ENCODE assay signal across 8 mouse cellular contexts in genomic region chr5:91861440-91862187, GRCm38 (mm10).
DNase-seq lines count a peak whose midpoint lies in the region; ATAC-seq and TF ChIP-seq lines count a peak whose summit lies in the region.

No protein-coding gene starts in this region.

- no peak for TF ChIP-seq EP300 in stomach, postnatal 0 days (optimal IDR thresholded peaks at IDR 0.05)

- WGBS in liver, embryonic 11.5 days, result 75% methylated on average over 11 of the region's 11 CpGs
- 69% methylated on average over 11 of the region's 11 CpGs for WGBS in stomach, postnatal 0 days

- no peaks in the 10 kb centered on the region for H3K36me3 ChIP-seq in liver, embryonic 11.5 days (ENCODE audit: control insufficient read depth, insufficient read depth, low read length)
- no peaks in the 10 kb centered on the region for H3K36me3 ChIP-seq in stomach, postnatal 0 days (ENCODE audit: control insufficient read depth, insufficient read depth, low read length)

- TF ChIP-seq CTCF in stomach, postnatal 0 days (IDR thresholded peaks at IDR 0.05; ENCODE audit: low read depth), result peak; percentile 76

- H3K9ac ChIP-seq in liver, embryonic 11.5 days (ENCODE audit: low read depth, low read length), result no peak overlapping the region
- H3K9ac ChIP-seq in stomach, postnatal 0 days (ENCODE audit: low read length), result no peak overlapping the region

- DNase-seq in cerebellum, adult 11 months, result no peak
- DNase-seq in liver, result peak; percentile 9
- no peak for DNase-seq in liver, embryonic 11.5 days (ENCODE audit: low spot score)
- DNase-seq in NIH3T3 (ENCODE audit: low read depth), result peak; percentile 8
- DNase-seq in heart, postnatal 4 days, result peak; percentile 43
- peak; percentile 53 for DNase-seq in stomach, postnatal 0 days (ENCODE audit: low spot score)

- H3K4me3 ChIP-seq in liver, embryonic 11.5 days (ENCODE audit: low read depth, low read length), result no peak overlapping the region
- no peak overlapping the region for H3K4me3 ChIP-seq in stomach, postnatal 0 days (ENCODE audit: low read depth, low read length)

- no peaks in the 10 kb centered on the region for H3K9me3 ChIP-seq in liver, embryonic 11.5 days (ENCODE audit: control insufficient read depth, low read length)
- H3K9me3 ChIP-seq in stomach, postnatal 0 days (ENCODE audit: control insufficient read depth, low read length), result no peaks in the 10 kb centered on the region

- H3K4me2 ChIP-seq in liver, embryonic 11.5 days, result no peak overlapping the region
- no peak overlapping the region for H3K4me2 ChIP-seq in stomach, postnatal 0 days (replicated peaks; ENCODE audit: low read depth)

- peaks cover 7% of the 10 kb centered on the region for H3K4me1 ChIP-seq in liver, embryonic 11.5 days (replicated peaks; ENCODE audit: control insufficient read depth, insufficient read depth, low read length)
- H3K4me1 ChIP-seq in stomach, postnatal 0 days (replicated peaks; ENCODE audit: control insufficient read depth, insufficient read depth), result no peaks in the 10 kb centered on the region

- H3K27ac ChIP-seq in liver, embryonic 11.5 days (ENCODE audit: low read depth, low read length), result no peak overlapping the region
- H3K27ac ChIP-seq in stomach, postnatal 0 days (replicated peaks), result no peak overlapping the region

- H3K27me3 ChIP-seq in liver, embryonic 11.5 days (replicated peaks; ENCODE audit: control insufficient read depth, insufficient read depth, low read length), result no peaks in the 10 kb centered on the region
- H3K27me3 ChIP-seq in stomach, postnatal 0 days (ENCODE audit: control insufficient read depth, insufficient read depth, low read length), result no peaks in the 10 kb centered on the region

- ATAC-seq in cerebellum, adult (ENCODE audit: insufficient number of reproducible peaks, low FRiP score, low TSS enrichment), result peak; percentile 38; the same call in 1 of the 2 replicates
- ATAC-seq in liver, embryonic 11.5 days (replicated peaks; ENCODE audit: low FRiP score), result no peak; the same call in 1 of the 2 replicates
- peak; percentile 82 for ATAC-seq in stomach, postnatal 0 days (ENCODE audit: low FRiP score, low TSS enrichment)
- ATAC-seq in monocyte, adult 5-6 weeks (replicated peaks; ENCODE audit: insufficient number of reproducible peaks, low FRiP score, low TSS enrichment, poor library complexity, severe bottlenecking), result no peak

Comparison
In these comparisons a context has a peak if more than half of its experiments do, and no peak if none do; other contexts are left out.
1. DNase-seq: peak in liver (single experiment), NIH3T3 (single experiment), heart, postnatal 4 days (single experiment) and stomach, postnatal 0 days (single experiment); none in cerebellum, adult 11 months (single experiment) and liver, embryonic 11.5 days (single experiment).
2. ATAC-seq: peak in cerebellum, adult (single experiment) and stomach, postnatal 0 days (single experiment); none in liver, embryonic 11.5 days (single experiment) and monocyte, adult 5-6 weeks (single experiment).